Mouse (Mus musculus) MEL (cell line): ENCODE results near the gene Htr5a. TPM values are rescaled to one million over a fixed set of nuclear protein-coding genes. Genes with fewer than 3 reads are reported as not detected.

Experiments
- DNase-seq: peaks from one replicate; pipeline ENCODE4 v3.0.0; 2011; ENCODE audit warnings: low read depth, low spot score
- H3K27ac ChIP-seq: 2 replicates; pipeline ENCODE4 v1.5.1; 2012; ENCODE audit warnings: low read depth, mild to moderate bottlenecking, control low read depth, low read length, moderate library complexity; ENCODE audit not compliant: control insufficient read depth
- H3K27me3 ChIP-seq, 2 experiments: fragments of 150-350 bp in 1 of 2; sonication (generic) in 1 of 2; 2 replicates each; pipeline ENCODE4 v1.6.1; 2012; ENCODE audit warnings: low read length in 2 of 2, mild to moderate bottlenecking in 2 of 2, improper control_type of control experiment in 1 of 2, moderate library complexity in 1 of 2; ENCODE audit not compliant: insufficient read depth in 2 of 2, control insufficient read depth in 1 of 2
- H3K36me3 ChIP-seq, 2 experiments: 2 replicates each; pipeline ENCODE4 v1.6.1; 2012 to 2014; ENCODE audit warnings: low read length in 2 of 2, improper control_type of control experiment in 1 of 2, inconsistent platforms in 1 of 2, mild to moderate bottlenecking in 1 of 2; ENCODE audit not compliant: insufficient read depth in 2 of 2, control insufficient read depth in 1 of 2
- H3K4me1 ChIP-seq, 2 experiments: fragments of 150-350 bp in 1 of 2; sonication (generic) in 1 of 2; 2 replicates each; pipeline ENCODE4 v1.6.1; 2012; ENCODE audit warnings: low read length in 2 of 2, improper control_type of control experiment in 1 of 2, mild to moderate bottlenecking in 1 of 2; ENCODE audit not compliant: insufficient read depth in 2 of 2, control insufficient read depth in 1 of 2
- H3K4me3 ChIP-seq, 2 experiments: fragments of 150-350 bp in 1 of 2; sonication (generic) in 1 of 2; 2 replicates each; pipeline ENCODE4 v1.5.1; 2012; ENCODE audit warnings: low read depth in 2 of 2, low read length in 2 of 2, mild to moderate bottlenecking in 2 of 2, moderate library complexity in 2 of 2, control low read depth in 1 of 2, improper control_type of control experiment in 1 of 2; ENCODE audit not compliant: control insufficient read depth in 1 of 2, insufficient read depth in 1 of 2
- H3K79me2 ChIP-seq: 2 replicates; pipeline ENCODE4 v1.6.1; 2012; ENCODE audit warnings: mild to moderate bottlenecking, low read length, moderate library complexity; ENCODE audit not compliant: control insufficient read depth, poor library complexity, insufficient read depth
- H3K9ac ChIP-seq: 2 replicates; pipeline ENCODE4 v1.6.1; 2012; ENCODE audit warnings: low read depth, mild to moderate bottlenecking, control low read depth, low read length, moderate library complexity; ENCODE audit not compliant: control insufficient read depth, poor library complexity, severe bottlenecking
- H3K9me3 ChIP-seq: fragments of 150-350 bp; sonication (generic); replicated peaks from 2 replicates; pipeline ENCODE4 v1.6.1; 2012; ENCODE audit warnings: mild to moderate bottlenecking, low read length, improper control_type of control experiment, moderate library complexity; ENCODE audit not compliant: insufficient read depth
- BHLHE40 ChIP-seq: IDR thresholded peaks from 2 replicates; pipeline ENCODE4 v1.6.1; 2012; ENCODE audit warnings: low read depth, mild to moderate bottlenecking, inconsistent platforms, low read length, improper control_type of control experiment, borderline replicate concordance
- CHD1 ChIP-seq: IDR thresholded peaks from 2 replicates; pipeline ENCODE4 v1.6.1; 2012; ENCODE audit warnings: low read depth, mild to moderate bottlenecking, inconsistent platforms, low read length, improper control_type of control experiment
- CHD2 ChIP-seq: IDR thresholded peaks from 2 replicates; pipeline ENCODE4 v1.6.1; 2011; ENCODE audit warnings: low read length, improper control_type of control experiment
- CTCF ChIP-seq, 3 experiments: IDR thresholded peaks in 2 of 3; conservative IDR thresholded peaks in 1 of 3; 2 replicates each; pipeline ENCODE4 v1.5.1; 2011 to 2012; ENCODE audit warnings: low read length in 3 of 3, low read depth in 2 of 3, mild to moderate bottlenecking in 2 of 3, improper control_type of control experiment in 1 of 3, inconsistent platforms in 1 of 3, mixed read lengths in 1 of 3, moderate library complexity in 1 of 3; ENCODE audit not compliant: control insufficient read depth in 1 of 3, insufficient read depth in 1 of 3, poor library complexity in 1 of 3, severe bottlenecking in 1 of 3
- ETS1 ChIP-seq: IDR thresholded peaks from 2 replicates; pipeline ENCODE4 v1.6.1; 2012; ENCODE audit warnings: low read depth, mild to moderate bottlenecking, inconsistent platforms, low read length, improper control_type of control experiment, moderate library complexity
- GABPA ChIP-seq: IDR thresholded peaks from 2 replicates; pipeline ENCODE4 v1.6.1; 2012; ENCODE audit warnings: low read depth, mild to moderate bottlenecking, inconsistent platforms, low read length, improper control_type of control experiment, moderate library complexity
- MAFK ChIP-seq: IDR thresholded peaks from 2 replicates; pipeline ENCODE4 v1.6.1; 2011; ENCODE audit warnings: low read depth, mild to moderate bottlenecking, low read length, improper control_type of control experiment, borderline replicate concordance
- MXI1 ChIP-seq: IDR thresholded peaks from 2 replicates; pipeline ENCODE4 v1.6.1; 2011; ENCODE audit warnings: mild to moderate bottlenecking, low read depth, low read length, improper control_type of control experiment
- MYB ChIP-seq: IDR thresholded peaks from 2 replicates; pipeline ENCODE4 v1.6.1; 2011; ENCODE audit warnings: mild to moderate bottlenecking, low read depth, low read length, improper control_type of control experiment
- NELFE ChIP-seq: IDR thresholded peaks from 2 replicates; pipeline ENCODE4 v1.6.1; 2011; ENCODE audit warnings: low read depth, low read length, improper control_type of control experiment
- NRF1 ChIP-seq: IDR thresholded peaks from 2 replicates; pipeline ENCODE4 v1.6.1; 2014; ENCODE audit warnings: low read depth, mild to moderate bottlenecking, inconsistent platforms, low read length, improper control_type of control experiment, moderate library complexity; ENCODE audit not compliant: poor library complexity, insufficient read depth, severe bottlenecking
- POLR2AphosphoS2 ChIP-seq: IDR thresholded peaks from 2 replicates; pipeline ENCODE4 v1.6.1; 2011; ENCODE audit warnings: low read length, improper control_type of control experiment
- POLR2AphosphoS5 ChIP-seq: IDR thresholded peaks from 2 replicates; pipeline ENCODE4 v1.6.1; 2012; ENCODE audit warnings: low read depth, borderline replicate concordance, mild to moderate bottlenecking, inconsistent platforms, low read length, moderate library complexity, mixed read lengths
- RAD21 ChIP-seq: IDR thresholded peaks from 2 replicates; pipeline ENCODE4 v1.6.1; 2011; ENCODE audit warnings: mild to moderate bottlenecking, low read depth, low read length, improper control_type of control experiment
- RCOR1 ChIP-seq: IDR thresholded peaks from 2 replicates; pipeline ENCODE4 v1.6.1; 2012; ENCODE audit warnings: low read depth, mild to moderate bottlenecking, inconsistent platforms, low read length, improper control_type of control experiment
- SIN3A ChIP-seq: IDR thresholded peaks from 2 replicates; pipeline ENCODE4 v1.6.1; 2012; ENCODE audit warnings: low read length, improper control_type of control experiment, inconsistent platforms
- SMC3 ChIP-seq: IDR thresholded peaks from 2 replicates; pipeline ENCODE4 v1.6.1; 2011; ENCODE audit warnings: low read depth, low read length, improper control_type of control experiment
- UBTF ChIP-seq: IDR thresholded peaks from 2 replicates; pipeline ENCODE4 v1.6.1; 2012; ENCODE audit warnings: low read depth, mild to moderate bottlenecking, inconsistent platforms, low read length, improper control_type of control experiment, moderate library complexity, borderline replicate concordance; ENCODE audit not compliant: insufficient read depth
- USF2 ChIP-seq, 2 experiments: IDR thresholded peaks; 2 replicates each; pipeline ENCODE4 v1.6.1; 2011 to 2012; ENCODE audit warnings: improper control_type of control experiment in 2 of 2, low read length in 2 of 2, borderline replicate concordance in 1 of 2, inconsistent platforms in 1 of 2, low read depth in 1 of 2, mild to moderate bottlenecking in 1 of 2; ENCODE audit not compliant: insufficient read depth in 1 of 2
- ZKSCAN1 ChIP-seq: IDR thresholded peaks from 2 replicates; pipeline ENCODE4 v1.6.1; 2012; ENCODE audit warnings: low read depth, mild to moderate bottlenecking, inconsistent platforms, low read length, improper control_type of control experiment, moderate library complexity
- ZMIZ1 ChIP-seq: IDR thresholded peaks from 2 replicates; pipeline ENCODE4 v1.6.1; 2012; ENCODE audit warnings: low read depth, mild to moderate bottlenecking, inconsistent platforms, low read length, improper control_type of control experiment, moderate library complexity
- polyA plus RNA-seq, 2 experiments: library from polyadenylated mRNA; stranded (reverse) in 1 of 2; unstranded in 1 of 2; fragments of >175 nt in 1 of 2; fragments of >200 nt in 1 of 2; gene quantifications; 2 replicates each; pipeline versions ENCODE4 v1.2.1 to v1.2.4; 2012; ENCODE audit warnings: low replicate concordance in 2 of 2, low read depth in 1 of 2; ENCODE audit not compliant: insufficient read length in 2 of 2, insufficient read depth in 1 of 2, missing spikeins in 1 of 2
- total RNA-seq: library from RNA; depleted of rRNA; stranded (reverse); fragments of 300-350 nt; gene quantifications from 2 replicates; pipeline ENCODE4 v1.2.3, GENCODE M21; 2012

Htr5a gene
- total and polyA plus RNA-seq, 3 experiments = not detected

- DNase-seq = no peak
- H3K4me3 ChIP-seq = no peak overlapping the region
- H3K79me2 ChIP-seq = no peaks in the 10 kb centered on the region
- no peaks in the 10 kb centered on the region for H3K27me3 ChIP-seq
- no peaks in the 10 kb centered on the region for H3K4me1 ChIP-seq
- no peak overlapping the region for H3K9ac ChIP-seq
- no peaks in the 10 kb centered on the region for H3K36me3 ChIP-seq
- H3K9me3 ChIP-seq = no peaks in the 10 kb centered on the region
- no peak for TF ChIP-seq NRF1
- TF ChIP-seq, all 39 proteins: peak for 0
- H3K27ac ChIP-seq = no peak overlapping the region
These were observed 37.8 kb downstream of the Htr5a start for GRCm38 (mm10) chr5:27879726-27880125.

GRCm38 (mm10) chr5:27880329-27881036 lies 38.5 kb downstream of the Htr5a start:
- no peak overlapping the region for H3K4me3 ChIP-seq
- no peak overlapping the region for H3K27ac ChIP-seq
- no peak for TF ChIP-seq RCOR1
- TF ChIP-seq BHLHE40 = no peak
- TF ChIP-seq MYB = no peak
- no peak for TF ChIP-seq ETS1
- TF ChIP-seq SMC3 = no peak
- no peak for TF ChIP-seq MXI1
- no peak for TF ChIP-seq UBTF
- no peak for TF ChIP-seq GABPA
- TF ChIP-seq POLR2AphosphoS5 = no peak
- no peak for TF ChIP-seq MAFK
- no peak for TF ChIP-seq NELFE
- no peak for TF ChIP-seq CHD1
- TF ChIP-seq CTCF (IDR thresholded peaks at IDR 0.05 in 2 of 3, conservative IDR thresholded peaks at IDR 0.05 in 1 of 3; ENCODE audit: control insufficient read depth in 1 of 3, insufficient read depth in 1 of 3, low read depth in 2 of 3, low read length in 3 of 3, poor library complexity in 1 of 3, severe bottlenecking in 1 of 3) = no peak
- TF ChIP-seq ZKSCAN1 = no peak
- TF ChIP-seq RAD21 = no peak
- no peak for TF ChIP-seq ZMIZ1
- no peak for TF ChIP-seq CHD2
- TF ChIP-seq POLR2AphosphoS2 = no peak
- no peak for TF ChIP-seq SIN3A
- TF ChIP-seq USF2 (IDR thresholded peaks at IDR 0.05; ENCODE audit: borderline replicate concordance in 1 of 2, insufficient read depth in 1 of 2, low read depth in 1 of 2, low read length in 2 of 2) = no peak

More at GRCm38 (mm10) chr5:27880329-27881036, 38.5 kb downstream of the Htr5a start:
- no peak overlapping the region for H3K9ac ChIP-seq
- no peaks in the 10 kb centered on the region for H3K79me2 ChIP-seq
- no peaks in the 10 kb centered on the region for H3K9me3 ChIP-seq
- no peaks in the 10 kb centered on the region for H3K27me3 ChIP-seq
- H3K4me1 ChIP-seq = no peaks in the 10 kb centered on the region
- no peak for DNase-seq
- H3K36me3 ChIP-seq = no peaks in the 10 kb centered on the region
